9 mouse cellular contexts compared by ENCODE assay signal in genomic region chr11:96240211-96240610, GRCm38 (mm10). TPM values are rescaled to one million over a fixed set of nuclear protein-coding genes. Genes with fewer than 3 reads are reported as not detected.
DNase-seq lines count a peak whose midpoint lies in the region; ATAC-seq and TF ChIP-seq lines count a peak whose summit lies in the region.
"Had no signal": no experiment of that assay in that cellular context is flagged by ENCODE, and none has a peak within 500 bp of the region (broad histone marks: within the 10 kb centered on the region; RNA-seq: fewer than 3 reads in every experiment).

No protein-coding gene starts in this region.

- TF ChIP-seq CTCF in E14TG2a.4 (conservative IDR thresholded peaks at IDR 0.05; ENCODE audit: low read length) = peak; percentile 83

- H3K36me3 ChIP-seq in hindbrain, embryonic 14.5 days (replicated peaks; ENCODE audit: control insufficient read depth, insufficient read depth) = no peaks in the 10 kb centered on the region
- H3K36me3 ChIP-seq in hindbrain, embryonic 12.5 days = no peaks in the 10 kb centered on the region
- H3K36me3 ChIP-seq in E14TG2a.4 (ENCODE audit: insufficient read depth, low read length) = no peaks in the 10 kb centered on the region
- H3K36me3 ChIP-seq: midbrain, embryonic 12.5 days had no signal

- no peak for ATAC-seq in hindbrain, embryonic 14.5 days (ENCODE audit: low FRiP score)
- no peak for ATAC-seq in hindbrain, embryonic 12.5 days (ENCODE audit: low FRiP score)
- peak; percentile 63; the same call in 1 of the 2 replicates for ATAC-seq in megakaryocyte-erythroid progenitor cell, adult 5-6 weeks (replicated peaks; ENCODE audit: low FRiP score, low TSS enrichment, poor library complexity, severe bottlenecking)

- H3K4me1 ChIP-seq in hindbrain, embryonic 14.5 days (replicated peaks; ENCODE audit: control insufficient read depth, insufficient read depth, low read length) = no peaks in the 10 kb centered on the region
- no peaks in the 10 kb centered on the region for H3K4me1 ChIP-seq in hindbrain, embryonic 12.5 days
- H3K4me1 ChIP-seq in E14TG2a.4 (replicated peaks; ENCODE audit: low read depth, low read length) = no peaks in the 10 kb centered on the region; the same call in 1 of the 2 replicates
- H3K4me1 ChIP-seq: midbrain, embryonic 12.5 days had no signal

- WGBS in hindbrain, embryonic 14.5 days = 3% methylated on average over 7 of the region's 7 CpGs
- WGBS in hindbrain, embryonic 12.5 days = 2% methylated on average over 7 of the region's 7 CpGs

- no peaks in the 10 kb centered on the region for H3K9me3 ChIP-seq in hindbrain, embryonic 14.5 days (ENCODE audit: control insufficient read depth, low read length)
- H3K9me3 ChIP-seq in hindbrain, embryonic 12.5 days (replicated peaks) = no peaks in the 10 kb centered on the region
- no peaks in the 10 kb centered on the region for H3K9me3 ChIP-seq in E14TG2a.4 (ENCODE audit: low read length)
- H3K9me3 ChIP-seq: midbrain, embryonic 12.5 days had no signal

- peaks cover 38% of the 10 kb centered on the region for H3K27me3 ChIP-seq in hindbrain, embryonic 14.5 days (ENCODE audit: control insufficient read depth, insufficient read depth, low read length)
- H3K27me3 ChIP-seq in hindbrain, embryonic 12.5 days = peaks cover 63% of the 10 kb centered on the region
- peaks cover 34% of the 10 kb centered on the region for H3K27me3 ChIP-seq in E14TG2a.4 (ENCODE audit: insufficient read depth, low read length)

- no peak overlapping the region for H3K9ac ChIP-seq in hindbrain, embryonic 14.5 days
- H3K9ac ChIP-seq in hindbrain, embryonic 12.5 days = no peak overlapping the region
- H3K9ac ChIP-seq: midbrain, embryonic 12.5 days had no signal

- H3K4me2 ChIP-seq in hindbrain, embryonic 14.5 days (replicated peaks) = no peak overlapping the region
- no peak overlapping the region for H3K4me2 ChIP-seq in hindbrain, embryonic 12.5 days (replicated peaks)
- H3K4me2 ChIP-seq: midbrain, embryonic 12.5 days had no signal

- H3K4me3 ChIP-seq in hindbrain, embryonic 14.5 days (replicated peaks; ENCODE audit: low read length) = no peak overlapping the region
- H3K4me3 ChIP-seq in hindbrain, embryonic 12.5 days = no peak overlapping the region
- H3K4me3 ChIP-seq in E14TG2a.4 (replicated peaks; ENCODE audit: low read length) = no peak overlapping the region
- H3K4me3 ChIP-seq: midbrain, embryonic 12.5 days had no signal

- no peak overlapping the region for H3K27ac ChIP-seq in hindbrain, embryonic 14.5 days
- H3K27ac ChIP-seq in hindbrain, embryonic 12.5 days = no peak overlapping the region
- H3K27ac ChIP-seq: midbrain, embryonic 12.5 days had no signal

- peak; percentile 75 for DNase-seq in hindbrain, embryonic 14.5 days (ENCODE audit: low spot score)
- DNase-seq in 3T3-L1 (ENCODE audit: low read depth, low spot score) = peak; percentile 85
- DNase-seq in cerebellum, adult 8-10 months = peak; percentile 8
- peak; percentile 75 for DNase-seq in kidney, postnatal 10 days
- no peak for DNase-seq in spleen, adult 12 weeks (ENCODE audit: low spot score)

RNA-seq across cellular contexts. Expression of gene Hoxb9, which starts 31.0 kb away (rescaled TPM):
- polyA plus RNA-seq in hindbrain, embryonic 14.5 days (2014; fragmentation: Nextera tagmentation; extraction: Ambion mirVana) = 10.7 and 22.4 TPM in 2 replicates
- 0.36 and 0.46 TPM in 2 replicates for polyA plus RNA-seq in hindbrain, embryonic 12.5 days (2016; fragmentation: Nextera tagmentation; extraction: Ambion mirVana)
- not detected in 2 replicates for total RNA-seq in megakaryocyte-erythroid progenitor cell, adult 5-6 weeks (2014; fragmentation: Nextera tagmentation)
- not detected in 2 replicates for total RNA-seq in megakaryocyte-erythroid progenitor cell, adult 5-6 weeks (2017)
- polyA plus RNA-seq: midbrain, embryonic 12.5 days had no signal

RNA-seq across cellular contexts. Expression of gene Hoxb8, which starts 41.5 kb away (rescaled TPM):
- 41.2 and 50.6 TPM in 2 replicates for polyA plus RNA-seq in hindbrain, embryonic 14.5 days (2014; fragmentation: Nextera tagmentation; extraction: Ambion mirVana)
- polyA plus RNA-seq in hindbrain, embryonic 12.5 days (2016; fragmentation: Nextera tagmentation; extraction: Ambion mirVana) = 4.4 and 8.1 TPM in 2 replicates
- total RNA-seq in megakaryocyte-erythroid progenitor cell, adult 5-6 weeks (2014; fragmentation: Nextera tagmentation) = not detected in 2 replicates
- not detected in 2 replicates for total RNA-seq in megakaryocyte-erythroid progenitor cell, adult 5-6 weeks (2017)
- polyA plus RNA-seq: midbrain, embryonic 12.5 days had no signal

RNA-seq across cellular contexts. Expression of gene Hoxb13, which starts 46.1 kb away (rescaled TPM):
- not detected in 2 replicates for polyA plus RNA-seq in hindbrain, embryonic 14.5 days (2014; fragmentation: Nextera tagmentation; extraction: Ambion mirVana)
- polyA plus RNA-seq in hindbrain, embryonic 12.5 days (2016; fragmentation: Nextera tagmentation; extraction: Ambion mirVana) = not detected in 2 replicates
- not detected in 2 replicates for total RNA-seq in megakaryocyte-erythroid progenitor cell, adult 5-6 weeks (2014; fragmentation: Nextera tagmentation)
- total RNA-seq in megakaryocyte-erythroid progenitor cell, adult 5-6 weeks (2017) = not detected in 2 replicates
- polyA plus RNA-seq: midbrain, embryonic 12.5 days had no signal

RNA-seq across cellular contexts. Expression of gene Hoxb7, which starts 46.2 kb away (rescaled TPM):
- polyA plus RNA-seq in hindbrain, embryonic 14.5 days (2014; fragmentation: Nextera tagmentation; extraction: Ambion mirVana) = 40.8 and 45.6 TPM in 2 replicates
- polyA plus RNA-seq in hindbrain, embryonic 12.5 days (2016; fragmentation: Nextera tagmentation; extraction: Ambion mirVana) = 9.6 and 11.0 TPM in 2 replicates
- not detected in 2 replicates for total RNA-seq in megakaryocyte-erythroid progenitor cell, adult 5-6 weeks (2014; fragmentation: Nextera tagmentation)
- not detected in 2 replicates for total RNA-seq in megakaryocyte-erythroid progenitor cell, adult 5-6 weeks (2017)
- polyA plus RNA-seq: midbrain, embryonic 12.5 days had no signal

RNA-seq across cellular contexts. Expression of gene Hoxb6, which starts 52.1 kb away (rescaled TPM):
- polyA plus RNA-seq in hindbrain, embryonic 14.5 days (2014; fragmentation: Nextera tagmentation; extraction: Ambion mirVana) = 71.4 and 90.1 TPM in 2 replicates
- polyA plus RNA-seq in hindbrain, embryonic 12.5 days (2016; fragmentation: Nextera tagmentation; extraction: Ambion mirVana) = 60.0 and 64.5 TPM in 2 replicates
- not detected in 2 replicates for total RNA-seq in megakaryocyte-erythroid progenitor cell, adult 5-6 weeks (2014; fragmentation: Nextera tagmentation)
- total RNA-seq in megakaryocyte-erythroid progenitor cell, adult 5-6 weeks (2017) = 0.72 TPM in 1 of 2 replicates, not detected in the other
- polyA plus RNA-seq: midbrain, embryonic 12.5 days had no signal
